Mouse (Mus musculus) liver, embryonic 11.5 days (tissue): ENCODE measurements around the gene Rnf182. TPM values are rescaled to one million over a fixed set of nuclear protein-coding genes. Genes with fewer than 3 reads are reported as not detected.

Source experiments
- ATAC-seq: fragments of 200-750 bp; cut with Nextera tagmentation; replicated peaks from 2 replicates; pipeline ENCODE4 v1.8.0; 2017; ENCODE audit warnings: moderate number of reproducible peaks, mild to moderate bottlenecking, moderate TSS enrichment, moderate library complexity; ENCODE audit not compliant: low FRiP score
- DNase-seq: peaks from one replicate; pipeline ENCODE4 v3.0.0-alpha.2; 2017; ENCODE audit warnings: low spot score
- H3K27ac ChIP-seq: fragments of 300-500 bp; sonication (generic); 2 replicates; pipeline ENCODE4 v1.5.1; 2014; ENCODE audit warnings: mild to moderate bottlenecking, low read depth, low read length, control low read depth
- H3K27me3 ChIP-seq: fragments of 300-500 bp; sonication (generic); replicated peaks from 2 replicates; pipeline ENCODE4 v1.6.1; 2014; ENCODE audit warnings: low read length, mixed read lengths; ENCODE audit not compliant: control insufficient read depth, insufficient read depth
- H3K36me3 ChIP-seq: fragments of 300-500 bp; sonication (generic); 2 replicates; pipeline ENCODE4 v1.6.1; 2014; ENCODE audit warnings: mild to moderate bottlenecking, low read length, moderate library complexity, mixed read lengths; ENCODE audit not compliant: control insufficient read depth, insufficient read depth
- H3K4me1 ChIP-seq: fragments of 300-500 bp; sonication (generic); replicated peaks from 2 replicates; pipeline ENCODE4 v1.6.1; 2014; ENCODE audit warnings: low read length, mixed read lengths; ENCODE audit not compliant: control insufficient read depth, insufficient read depth
- H3K4me2 ChIP-seq: fragments of 300-500 bp; sonication (generic); 2 replicates; pipeline ENCODE4 v1.6.1; 2014; ENCODE audit warnings: mild to moderate bottlenecking, control low read depth, moderate library complexity
- H3K4me3 ChIP-seq: fragments of 300-500 bp; sonication (generic); 2 replicates; pipeline ENCODE4 v1.5.1; 2014; ENCODE audit warnings: low read depth, low read length, control low read depth
- H3K9ac ChIP-seq: fragments of 300-500 bp; sonication (generic); 2 replicates; pipeline ENCODE4 v1.6.1; 2014; ENCODE audit warnings: low read depth, low read length, control low read depth
- H3K9me3 ChIP-seq: fragments of 300-500 bp; sonication (generic); 2 replicates; pipeline ENCODE4 v1.6.1; 2016; ENCODE audit warnings: low read length, inconsistent platforms, mixed read lengths; ENCODE audit not compliant: control insufficient read depth
- WGBS: fragments of 180-500 bp; shearing (Covaris S2); extraction: QIAGEN DNeasy Blood & Tissue Kit; methylation state at CpG from one replicate; pipeline ENCODE4 v1.1.7; 2014; 5-methylcytosine and 5-hydroxymethylcytosine counted together
- polyA plus RNA-seq: library from polyadenylated mRNA; unstranded; fragments of >200 nt; fragmentation: Nextera tagmentation; extraction: Ambion mirVana; gene quantifications from 2 replicates; pipeline ENCODE4 v1.2.1, GENCODE M21; 2014

Gene Rnf182
- polyA plus RNA-seq, 1 experiment from 2014 or later = 1.3 TPM

GRCm38 (mm10) chr13:43663225-43663624 is 47.7 kb downstream of the Rnf182 start:
- ATAC-seq (no peak), DNase-seq (no peak)
- Histone ChIP-seq H3K4me1 (no peaks in the 10 kb centered on the region), H3K4me3 (no peak overlapping the region), H3K9me3 (no peaks in the 10 kb centered on the region), H3K27ac (no peak overlapping the region), H3K27me3 (no peaks in the 10 kb centered on the region), H3K4me2 (no peak overlapping the region), H3K36me3 (no peaks in the 10 kb centered on the region), H3K9ac (no peak overlapping the region)
- 82% methylated on average over 4 of the region's 4 CpGs for WGBS

- Histone ChIP-seq H3K9ac (no peak overlapping the region), H3K4me3 (no peak overlapping the region), H3K27me3 (no peaks in the 10 kb centered on the region), H3K9me3 (no peaks in the 10 kb centered on the region), H3K27ac (no peak overlapping the region), H3K36me3 (no peaks in the 10 kb centered on the region), H3K4me2 (no peak overlapping the region), H3K4me1 (no peaks in the 10 kb centered on the region)
- DNase-seq = no peak
- WGBS = 93% methylated on average over 12 of the region's 12 CpGs
- no peak for ATAC-seq
Observed at GRCm38 (mm10) chr13:43666130-43666529, 50.6 kb downstream of the Rnf182 start.

- no peak overlapping the region for H3K4me3 ChIP-seq
- H3K9ac ChIP-seq = no peak overlapping the region
- H3K9me3 ChIP-seq = no peaks in the 10 kb centered on the region
- 31% methylated on average over 6 of the region's 6 CpGs for WGBS
- H3K27me3 ChIP-seq = no peaks in the 10 kb centered on the region
- ATAC-seq = no peak
- no peak for DNase-seq
- no peaks in the 10 kb centered on the region for H3K4me1 ChIP-seq
- no peak overlapping the region for H3K27ac ChIP-seq
- H3K36me3 ChIP-seq = no peaks in the 10 kb centered on the region
- no peak overlapping the region for H3K4me2 ChIP-seq
Observed at GRCm38 (mm10) chr13:43666920-43667319, 51.4 kb downstream of the Rnf182 start.

- Histone ChIP-seq H3K9ac (no peak overlapping the region), H3K27me3 (no peaks in the 10 kb centered on the region), H3K27ac (no peak overlapping the region), H3K4me3 (no peak overlapping the region), H3K4me2 (no peak overlapping the region), H3K9me3 (no peaks in the 10 kb centered on the region), H3K4me1 (no peaks in the 10 kb centered on the region), H3K36me3 (no peaks in the 10 kb centered on the region)
- DNase-seq = no peak
- WGBS = 82% methylated on average over 8 of the region's 8 CpGs
- no peak for ATAC-seq
Observed at GRCm38 (mm10) chr13:43677159-43677882, 61.8 kb downstream of the Rnf182 start.

- no peaks in the 10 kb centered on the region for H3K4me1 ChIP-seq
- WGBS = 82% methylated on average over 5 of the region's 5 CpGs
- no peak overlapping the region for H3K4me3 ChIP-seq
- H3K4me2 ChIP-seq = no peak overlapping the region
- H3K27ac ChIP-seq = no peak overlapping the region
- H3K36me3 ChIP-seq = no peaks in the 10 kb centered on the region
- no peak overlapping the region for H3K9ac ChIP-seq
- H3K9me3 ChIP-seq = no peaks in the 10 kb centered on the region
- ATAC-seq (no peak), DNase-seq (no peak)
- no peaks in the 10 kb centered on the region for H3K27me3 ChIP-seq
Observed at GRCm38 (mm10) chr13:43677883-43678244, 62.4 kb downstream of the Rnf182 start.

GRCm38 (mm10) chr13:43684499-43684994 is 69.0 kb downstream of the Rnf182 start:
- no peak for DNase-seq
- Histone ChIP-seq H3K27me3 (no peaks in the 10 kb centered on the region), H3K9ac (no peak overlapping the region), H3K9me3 (no peaks in the 10 kb centered on the region), H3K36me3 (no peaks in the 10 kb centered on the region), H3K4me3 (no peak overlapping the region), H3K27ac (no peak overlapping the region), H3K4me2 (no peak overlapping the region), H3K4me1 (no peaks in the 10 kb centered on the region)
- ATAC-seq = no peak
- WGBS = 49% methylated on average over 8 of the region's 8 CpGs

GRCm38 (mm10) chr13:43688065-43688464 is 72.6 kb downstream of the Rnf182 start:
- WGBS = 85% methylated on average over 10 of the region's 10 CpGs
- Histone ChIP-seq H3K4me2 (no peak overlapping the region), H3K9ac (no peak overlapping the region), H3K9me3 (no peaks in the 10 kb centered on the region), H3K4me3 (no peak overlapping the region), H3K27ac (no peak overlapping the region), H3K27me3 (no peaks in the 10 kb centered on the region), H3K36me3 (no peaks in the 10 kb centered on the region), H3K4me1 (no peaks in the 10 kb centered on the region)
- no peak for ATAC-seq
- DNase-seq = no peak

- no peaks in the 10 kb centered on the region for H3K36me3 ChIP-seq
- 51% methylated on average over 3 of the region's 3 CpGs for WGBS
- H3K4me2 ChIP-seq = no peak overlapping the region
- no peak for DNase-seq
- H3K4me3 ChIP-seq = no peak overlapping the region
- no peak for ATAC-seq
- H3K9ac ChIP-seq = no peak overlapping the region
- no peaks in the 10 kb centered on the region for H3K27me3 ChIP-seq
- no peak overlapping the region for H3K27ac ChIP-seq
- H3K9me3 ChIP-seq = no peaks in the 10 kb centered on the region
- H3K4me1 ChIP-seq = no peaks in the 10 kb centered on the region
Observed at GRCm38 (mm10) chr13:43691755-43692154, 76.2 kb downstream of the Rnf182 start.

GRCm38 (mm10) chr13:43695521-43695920 is 80.0 kb downstream of the Rnf182 start:
- no peak for DNase-seq
- H3K9me3 ChIP-seq = no peaks in the 10 kb centered on the region

More at GRCm38 (mm10) chr13:43695521-43695920, 80.0 kb downstream of the Rnf182 start:
- 0 out of 2 replicates have a peak, but pooled peaks cover 4% of the 10 kb centered on the region for H3K27me3 ChIP-seq
- H3K36me3 ChIP-seq = no peaks in the 10 kb centered on the region
- no peak for ATAC-seq
- H3K4me2 ChIP-seq = no peak overlapping the region
- no peak overlapping the region for H3K9ac ChIP-seq
- no peak overlapping the region for H3K27ac ChIP-seq
- no peak overlapping the region for H3K4me3 ChIP-seq
- H3K4me1 ChIP-seq = no peaks in the 10 kb centered on the region
